In genomic region chr4:43976223-43976740, GRCm38 (mm10) we compare ENCODE assay signal across 34 mouse cellular contexts. TPM values are rescaled to one million over a fixed set of nuclear protein-coding genes. Genes with fewer than 3 reads are reported as not detected.
DNase-seq lines count a peak whose midpoint lies in the region; TF ChIP-seq lines count a peak whose summit lies in the region.
"Had no signal": no experiment of that assay in that cellular context is flagged by ENCODE, and none has a peak within 500 bp of the region (broad histone marks: within the 10 kb centered on the region; RNA-seq: fewer than 3 reads in every experiment).

No protein-coding gene starts in this region.

- 77% methylated on average over 6 of the region's 6 CpGs for WGBS in lung, adult 2 months

- no peak for TF ChIP-seq CTCF in gastrocnemius, adult 2 months (IDR thresholded peaks at IDR 0.05)
- no peak for TF ChIP-seq CTCF in lung, adult 2 months (IDR thresholded peaks at IDR 0.05; ENCODE audit: insufficient read depth, low read length)

- peaks cover 13% of the 10 kb centered on the region for H3K4me1 ChIP-seq in lung, adult 2 months (ENCODE audit: control insufficient read depth, insufficient read depth, low read length)

- no peak for TF ChIP-seq POLR2A in lung, adult 2 months (IDR thresholded peaks at IDR 0.05; ENCODE audit: borderline replicate concordance, extremely low read depth, low read depth, low read length)

- intact Hi-C loops in gastrocnemius, adult 2 months (cut with DNase I) = no loop called here

- no peak for DNase-seq in gastrocnemius, adult 2 months
- no peak for DNase-seq in gastrocnemius, postnatal 25 days
- peak; percentile 16 for DNase-seq in lung, postnatal 36 days
- no peak for DNase-seq in lung, adult 2 months
- DNase-seq in NIH3T3 (ENCODE audit: low read depth) = peak; percentile 70
- no peak for DNase-seq in frontal cortex, adult 2 months (ENCODE audit: extremely low spot score in 1 of 2, low spot score in 1 of 2)
- DNase-seq in cerebellum, adult 9-10 months = no peak
- DNase-seq: adrenal gland, postnatal 36 days; cerebellum, adult 8-10 months; cerebellum, postnatal 36 days; gastrocnemius, postnatal 10 days; kidney, postnatal 14 days; layer of hippocampus, adult 9-11 months; lung, adult 18-20 months; lung, postnatal 10 days; thymus, adult 2 months; thymus, postnatal 4 days had no signal

- H3K27ac ChIP-seq in gastrocnemius, adult 2 months = peak overlapping the region; percentile 57
- H3K27ac ChIP-seq: forebrain, embryonic 15.5 days; hindbrain, embryonic 14.5 days; midbrain, embryonic 15.5 days had no signal

- H3K4me3 ChIP-seq in gastrocnemius, adult 2 months = no peak overlapping the region
- H3K4me3 ChIP-seq in lung, adult 2 months (replicated peaks; ENCODE audit: extremely low read depth, low read depth, low read length) = no peak overlapping the region
- H3K4me3 ChIP-seq: forebrain, embryonic 15.5 days; midbrain, embryonic 15.5 days had no signal

RNA-seq across cellular contexts. Expression of gene Ccin, which starts 7.0 kb away (rescaled TPM):
- total RNA-seq in gastrocnemius, adult 2 months (2021) = not detected
- total RNA-seq in gastrocnemius, postnatal 25 days (2021) = not detected
- polyA plus RNA-seq in lung, adult 2 months (2012; rRNA removed) = 0.07 and 0.14 TPM in 2 replicates
- 0.06 TPM in 1 of 2 replicates, not detected in the other for polyA plus RNA-seq in frontal cortex, adult 2 months (2012; rRNA removed)
- total RNA-seq: adrenal gland, adult 18-20 months; adrenal gland, postnatal 36 days; CH12.LX; granulocyte monocyte progenitor cell, adult 5-6 weeks; hematopoietic stem cell, adult 5-6 weeks; left cerebral cortex, postnatal 10 days; liver, adult 2 months; MEL had no signal
- polyA plus RNA-seq: embryonic facial prominence, embryonic 11.5 days; forebrain, embryonic 15.5 days; heart, embryonic 11.5 days; heart, embryonic 16.5 days; intestine, postnatal 0 days; kidney, embryonic 14.5 days; limb, embryonic 11.5 days; liver, adult 2 months; midbrain, embryonic 15.5 days; neural tube, embryonic 11.5 days had no signal

RNA-seq across cellular contexts. Expression of gene Glipr2, which starts 19.1 kb away (rescaled TPM):
- 1 to 10 TPM; 1.8 to 4.0 TPM for total RNA-seq in gastrocnemius, adult 2 months (2021)
- 1 to 10 TPM; 2.8 to 4.9 TPM for total RNA-seq in gastrocnemius, postnatal 25 days (2021)
- 14.3 and 18.1 TPM in 2 replicates for polyA plus RNA-seq in lung, adult 2 months (2012; rRNA removed)
- polyA plus RNA-seq in frontal cortex, adult 2 months (2012; rRNA removed) = 4.6 and 5.4 TPM in 2 replicates

RNA-seq across cellular contexts. Expression of gene Clta, which starts 28.0 kb away (rescaled TPM):
- 10 to 100 TPM; 44.5 to 61.3 TPM for total RNA-seq in gastrocnemius, adult 2 months (2021)
- 10 to 100 TPM; 51.4 to 61.9 TPM for total RNA-seq in gastrocnemius, postnatal 25 days (2021)
- 165 and 187 TPM in 2 replicates for polyA plus RNA-seq in lung, adult 2 months (2012; rRNA removed)
- 440 and 454 TPM in 2 replicates for polyA plus RNA-seq in frontal cortex, adult 2 months (2012; rRNA removed)

Comparison
In these comparisons a context has a peak if more than half of its experiments do, and no peak if none do; other contexts are left out.
1. DNase-seq: peak in lung, postnatal 36 days (single experiment) and NIH3T3 (single experiment); none in gastrocnemius, adult 2 months (single experiment), gastrocnemius, postnatal 25 days (single experiment), lung, adult 2 months (single experiment), frontal cortex, adult 2 months (0 of 2) and cerebellum, adult 9-10 months (single experiment).